Mouse (Mus musculus): ENCODE results near the gene Map3k5.

Map3k5 gene

GRCm38 (mm10) chr10:20157021-20157726 is 222.9 kb downstream of the Map3k5 start:
- no peak for DNase-seq (ENCODE audit: low spot score)

GRCm38 (mm10) chr10:20158756-20159155 is 224.5 kb downstream of the Map3k5 start:
- DNase-seq (ENCODE audit: low spot score): no peak

- no peak for DNase-seq (ENCODE audit: low spot score)
These were observed 225.0 kb downstream of the Map3k5 start for GRCm38 (mm10) chr10:20159308-20159707.

GRCm38 (mm10) chr10:20160914-20161313 is 226.6 kb downstream of the Map3k5 start:
- DNase-seq (ENCODE audit: low spot score): no peak

GRCm38 (mm10) chr10:20164810-20165209 is 230.5 kb downstream of the Map3k5 start:
- DNase-seq (ENCODE audit: low spot score): no peak

- no peak for DNase-seq (ENCODE audit: low spot score)
These were observed 232.5 kb downstream of the Map3k5 start for GRCm38 (mm10) chr10:20166797-20167196.

GRCm38 (mm10) chr10:20167467-20167866 is 233.2 kb downstream of the Map3k5 start:
- DNase-seq (ENCODE audit: low spot score): no peak

GRCm38 (mm10) chr10:20169182-20169674 is 235.0 kb downstream of the Map3k5 start:
- no peak for DNase-seq (ENCODE audit: low spot score)

GRCm38 (mm10) chr10:20169927-20170604 is 235.8 kb downstream of the Map3k5 start:
- no peak for DNase-seq (ENCODE audit: low spot score)

GRCm38 (mm10) chr10:20170605-20171088 is 236.4 kb downstream of the Map3k5 start:
- DNase-seq (ENCODE audit: low spot score): peak; percentile 54

GRCm38 (mm10) chr10:20171209-20171608 is 236.9 kb downstream of the Map3k5 start:
- DNase-seq (ENCODE audit: low spot score): no peak

GRCm38 (mm10) chr10:20171756-20172155 is 237.5 kb downstream of the Map3k5 start:
- no peak for DNase-seq (ENCODE audit: low spot score)

- DNase-seq (ENCODE audit: low spot score): no peak
These were observed 239.5 kb downstream of the Map3k5 start for GRCm38 (mm10) chr10:20173733-20174132.

- no peak for DNase-seq (ENCODE audit: low spot score)
These were observed 241.8 kb downstream of the Map3k5 start for GRCm38 (mm10) chr10:20176054-20176453.

GRCm38 (mm10) chr10:20178807-20179605 is 244.7 kb downstream of the Map3k5 start:
- no peak for DNase-seq (ENCODE audit: low spot score)

GRCm38 (mm10) chr10:20181198-20181597 is 246.9 kb downstream of the Map3k5 start:
- no peak for DNase-seq (ENCODE audit: low spot score)

- DNase-seq (ENCODE audit: low spot score): no peak
These were observed 247.6 kb downstream of the Map3k5 start for GRCm38 (mm10) chr10:20181680-20182399.

- no peak for DNase-seq (ENCODE audit: low spot score)
These were observed 250.1 kb downstream of the Map3k5 start for GRCm38 (mm10) chr10:20184326-20184725.

GRCm38 (mm10) chr10:20185264-20185663 is 251.0 kb downstream of the Map3k5 start:
- DNase-seq (ENCODE audit: low spot score): no peak

- no peak for DNase-seq (ENCODE audit: low spot score)
These were observed 251.5 kb downstream of the Map3k5 start for GRCm38 (mm10) chr10:20185806-20186205.

GRCm38 (mm10) chr10:20186800-20187273 is 252.6 kb downstream of the Map3k5 start:
- no peak for DNase-seq (ENCODE audit: low spot score)
